In the genomic region with DNA sequence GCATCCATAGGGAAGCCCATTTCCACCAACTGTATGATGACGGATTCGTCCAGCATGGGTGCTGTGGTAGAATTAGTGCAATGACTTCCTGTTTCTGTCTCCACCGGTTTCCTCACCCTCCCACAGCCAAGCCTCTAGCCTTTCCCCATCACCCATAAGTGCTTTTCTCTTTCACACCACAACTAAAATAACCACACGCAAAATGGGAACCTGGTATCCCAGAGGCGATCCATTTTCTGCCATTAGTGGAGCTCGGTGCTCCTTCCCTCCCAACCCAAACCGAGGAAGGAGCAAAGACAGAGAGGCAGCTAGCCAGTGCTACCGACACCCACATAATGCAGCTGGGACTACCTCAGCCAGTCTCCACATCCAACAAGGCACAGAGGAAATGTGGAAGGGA, we compare ENCODE assay signal across 21 mouse cellular contexts. TPM values are rescaled to one million over a fixed set of nuclear protein-coding genes. Genes with fewer than 3 reads are reported as not detected.
DNase-seq lines count a peak whose midpoint lies in the region; ATAC-seq lines count a peak whose summit lies in the region.
"Had no signal": no experiment of that assay in that cellular context is flagged by ENCODE, and none has a peak within 500 bp of the region (broad histone marks: within the 10 kb centered on the region; RNA-seq: fewer than 3 reads in every experiment).

No protein-coding gene starts in this region.

- no peak overlapping the region for H3K4me2 ChIP-seq in midbrain, embryonic 11.5 days
- H3K4me2 ChIP-seq in midbrain, embryonic 15.5 days = no peak overlapping the region
- H3K4me2 ChIP-seq: heart, embryonic 12.5 days; hindbrain, embryonic 14.5 days; kidney, embryonic 15.5 days; limb, embryonic 13.5 days had no signal

- no peaks in the 10 kb centered on the region for H3K9me3 ChIP-seq in midbrain, embryonic 11.5 days (ENCODE audit: control insufficient read depth, low read length)
- H3K9me3 ChIP-seq in midbrain, embryonic 15.5 days = no peaks in the 10 kb centered on the region
- H3K9me3 ChIP-seq: forebrain, embryonic 10.5 days; heart, embryonic 12.5 days; kidney, embryonic 15.5 days; limb, embryonic 13.5 days had no signal

- H3K27ac ChIP-seq in midbrain, embryonic 11.5 days (ENCODE audit: low read depth, low read length) = no peak overlapping the region
- H3K27ac ChIP-seq in midbrain, embryonic 15.5 days = no peak overlapping the region
- H3K27ac ChIP-seq: forebrain, embryonic 10.5 days; hindbrain, embryonic 14.5 days; kidney, embryonic 15.5 days; limb, embryonic 13.5 days had no signal

- H3K4me1 ChIP-seq in midbrain, embryonic 11.5 days (ENCODE audit: control insufficient read depth, insufficient read depth, low read length) = peaks cover 5% of the 10 kb centered on the region
- peaks cover 8% of the 10 kb centered on the region for H3K4me1 ChIP-seq in midbrain, embryonic 15.5 days

- WGBS in midbrain, embryonic 11.5 days = 94% methylated on average over 8 of the region's 8 CpGs
- WGBS in midbrain, embryonic 15.5 days = 92% methylated on average over 8 of the region's 8 CpGs

- H3K4me3 ChIP-seq in midbrain, embryonic 11.5 days (ENCODE audit: low read depth, low read length) = no peak overlapping the region
- H3K4me3 ChIP-seq in midbrain, embryonic 15.5 days = no peak overlapping the region
- H3K4me3 ChIP-seq: forebrain, embryonic 10.5 days; heart, embryonic 12.5 days; kidney, embryonic 15.5 days; limb, embryonic 13.5 days had no signal

- DNase-seq in frontal cortex, postnatal 36 days (ENCODE audit: low spot score in 2 of 2) = no peak
- DNase-seq in midbrain, embryonic 11.5 days (ENCODE audit: low spot score, missing footprints) = peak; percentile 56
- no peak for DNase-seq in kidney, postnatal 14 days
- DNase-seq: adrenal gland, adult 2 months; cerebellum, adult 2 months; cerebellum, postnatal 36 days; heart, postnatal 14 days; lung, adult 2 months; spleen, adult 18-20 months; thymus, postnatal 36 days had no signal

- no peak overlapping the region for H3K9ac ChIP-seq in midbrain, embryonic 11.5 days (ENCODE audit: low read length)
- no peak overlapping the region for H3K9ac ChIP-seq in midbrain, embryonic 15.5 days
- H3K9ac ChIP-seq: heart, embryonic 12.5 days; hindbrain, embryonic 14.5 days; kidney, embryonic 15.5 days; limb, embryonic 13.5 days had no signal

- no peaks in the 10 kb centered on the region for H3K27me3 ChIP-seq in midbrain, embryonic 11.5 days (ENCODE audit: control insufficient read depth, insufficient read depth, low read length)
- no peaks in the 10 kb centered on the region for H3K27me3 ChIP-seq in midbrain, embryonic 15.5 days (replicated peaks)
- H3K27me3 ChIP-seq: heart, embryonic 12.5 days; kidney, embryonic 15.5 days; limb, embryonic 13.5 days had no signal

- peak; percentile 60 for ATAC-seq in frontal cortex, adult (ENCODE audit: low TSS enrichment)
- ATAC-seq in midbrain, embryonic 11.5 days (ENCODE audit: low FRiP score) = no peak
- no peak for ATAC-seq in midbrain, embryonic 15.5 days (replicated peaks)
- ATAC-seq in common myeloid progenitor, adult 5-6 weeks (replicated peaks; ENCODE audit: low read depth, poor library complexity, severe bottlenecking) = peak; percentile 55
- ATAC-seq in neutrophil, adult 5-6 weeks (ENCODE audit: extremely low read depth, insufficient number of reproducible peaks, low FRiP score, poor library complexity, severe bottlenecking) = peak; percentile 38; the same call in 1 of the 2 replicates

- H3K36me3 ChIP-seq in midbrain, embryonic 11.5 days (ENCODE audit: control insufficient read depth, insufficient read depth, low read length) = peaks cover 39% of the 10 kb centered on the region
- H3K36me3 ChIP-seq in midbrain, embryonic 15.5 days (replicated peaks) = peaks cover 57% of the 10 kb centered on the region

RNA-seq across cellular contexts. Expression of gene Tpi1, which starts 3.9 kb away (rescaled TPM):
- polyA plus RNA-seq in midbrain, embryonic 11.5 days (2014; fragmentation: Nextera tagmentation; extraction: Ambion mirVana) = 619 and 639 TPM in 2 replicates
- 383 and 391 TPM in 2 replicates for polyA plus RNA-seq in midbrain, embryonic 15.5 days (2015; fragmentation: Nextera tagmentation; extraction: Ambion mirVana)
- total RNA-seq in common myeloid progenitor, adult 5-6 weeks (2017) = 158 and 197 TPM in 2 replicates
- total RNA-seq in neutrophil, adult 5-6 weeks (2017) = 43.0 and 64.8 TPM in 2 replicates

RNA-seq across cellular contexts. Expression of gene Spsb2, which starts 9.5 kb away (rescaled TPM):
- 3.7 and 4.8 TPM in 2 replicates for polyA plus RNA-seq in midbrain, embryonic 11.5 days (2014; fragmentation: Nextera tagmentation; extraction: Ambion mirVana)
- polyA plus RNA-seq in midbrain, embryonic 15.5 days (2015; fragmentation: Nextera tagmentation; extraction: Ambion mirVana) = 8.8 and 10.1 TPM in 2 replicates
- total RNA-seq in common myeloid progenitor, adult 5-6 weeks (2017) = 1.1 and 3.8 TPM in 2 replicates
- total RNA-seq in neutrophil, adult 5-6 weeks (2017) = 10.5 and 10.9 TPM in 2 replicates

RNA-seq across cellular contexts. Expression of gene Usp5, which starts 11.3 kb away (rescaled TPM):
- polyA plus RNA-seq in midbrain, embryonic 11.5 days (2014; fragmentation: Nextera tagmentation; extraction: Ambion mirVana) = 139 and 143 TPM in 2 replicates
- polyA plus RNA-seq in midbrain, embryonic 15.5 days (2015; fragmentation: Nextera tagmentation; extraction: Ambion mirVana) = 233 and 234 TPM in 2 replicates
- 76.5 and 84.3 TPM in 2 replicates for total RNA-seq in common myeloid progenitor, adult 5-6 weeks (2017)
- total RNA-seq in neutrophil, adult 5-6 weeks (2017) = 35.1 and 50.1 TPM in 2 replicates

RNA-seq across cellular contexts. Expression of gene Cdca3, which starts 11.4 kb away (rescaled TPM):
- polyA plus RNA-seq in midbrain, embryonic 11.5 days (2014; fragmentation: Nextera tagmentation; extraction: Ambion mirVana) = 225 and 244 TPM in 2 replicates
- polyA plus RNA-seq in midbrain, embryonic 15.5 days (2015; fragmentation: Nextera tagmentation; extraction: Ambion mirVana) = 23.2 and 32.9 TPM in 2 replicates
- 73.5 and 92.1 TPM in 2 replicates for total RNA-seq in common myeloid progenitor, adult 5-6 weeks (2017)
- 1.4 and 3.0 TPM in 2 replicates for total RNA-seq in neutrophil, adult 5-6 weeks (2017)

RNA-seq across cellular contexts. Expression of gene Gnb3, which starts 22.1 kb away (rescaled TPM):
- polyA plus RNA-seq in midbrain, embryonic 11.5 days (2014; fragmentation: Nextera tagmentation; extraction: Ambion mirVana) = 3.8 TPM in 2 replicates
- 2.6 and 2.8 TPM in 2 replicates for polyA plus RNA-seq in midbrain, embryonic 15.5 days (2015; fragmentation: Nextera tagmentation; extraction: Ambion mirVana)
- total RNA-seq in common myeloid progenitor, adult 5-6 weeks (2017) = not detected in 2 replicates
- 0.70 TPM in 1 of 2 replicates, not detected in the other for total RNA-seq in neutrophil, adult 5-6 weeks (2017)
- total RNA-seq: left cerebral cortex, postnatal 14 days; megakaryocyte-erythroid progenitor cell, adult 5-6 weeks had no signal

Comparison
In these comparisons a context has a peak if more than half of its experiments do, and no peak if none do; other contexts are left out.
1. ATAC-seq: peak in frontal cortex, adult (single experiment), common myeloid progenitor, adult 5-6 weeks (single experiment) and neutrophil, adult 5-6 weeks (single experiment); none in midbrain, embryonic 11.5 days (single experiment) and midbrain, embryonic 15.5 days (single experiment).